Mouse (Mus musculus): Measurements from ENCODE around the gene Map4k3.

- TF ChIP-seq CTCF (IDR thresholded peaks at IDR 0.05; ENCODE audit: control insufficient read depth, insufficient read depth, low read length) (peak; percentile 62), POLR2A (IDR thresholded peaks at IDR 0.05; ENCODE audit: borderline replicate concordance, control insufficient read depth, low read depth, low read length) (no peak)
Measured at GRCm38 (mm10) chr17:80559050-80559449, 169.2 kb downstream of the Map4k3 start.

All from bone marrow, adult 2 months (tissue).